Mouse (Mus musculus): ENCODE measurements at regions not wholly inside any gene's neighbourhood (a gene's known extent, or its start where the extent isn't known, plus 50 kb on each side); places are given as distances from the start of the nearest gene placed in this dataset.

GRCm38 (mm10) chr5:80484676-80485075, 535.3 kb upstream of the Adgrl3 start:
- DNase-seq (ENCODE audit: low spot score in 2 of 2) = no peak
- intact Hi-C loops (cut with DNase I) = no loop called here

GRCm38 (mm10) chr5:80488332-80488731, 531.6 kb upstream of the Adgrl3 start:
- intact Hi-C loops (cut with DNase I) = no loop called here
- DNase-seq (ENCODE audit: low spot score in 2 of 2) = no peak

GRCm38 (mm10) chr5:80508672-80509071, 511.3 kb upstream of the Adgrl3 start:
- DNase-seq (ENCODE audit: low spot score in 2 of 2) = peak; percentile 58 to 78
- intact Hi-C loops (cut with DNase I) = no loop called here

GRCm38 (mm10) chr5:80539997-80540396, 479.9 kb upstream of the Adgrl3 start:
- intact Hi-C loops (cut with DNase I) = no loop called here
- DNase-seq (ENCODE audit: low spot score in 2 of 2) = no peak

GRCm38 (mm10) chr5:80551673-80552072, 468.3 kb upstream of the Adgrl3 start:
- DNase-seq (ENCODE audit: low spot score in 2 of 2) = peak in 1 of 2 experiments; percentile 24

GRCm38 (mm10) chr5:80578741-80579140, 441.2 kb upstream of the Adgrl3 start:
- intact Hi-C loops (cut with DNase I) = no loop called here

More at GRCm38 (mm10) chr5:80551673-80552072, 468.3 kb upstream of the Adgrl3 start:
- intact Hi-C loops (cut with DNase I) = no loop called here

GRCm38 (mm10) chr5:80611571-80611970, 408.4 kb upstream of the Adgrl3 start:
- intact Hi-C loops (cut with DNase I) = no loop called here

More at GRCm38 (mm10) chr5:80578741-80579140, 441.2 kb upstream of the Adgrl3 start:
- no peak for DNase-seq (ENCODE audit: low spot score in 2 of 2)

GRCm38 (mm10) chr5:80627225-80627624, 392.7 kb upstream of the Adgrl3 start:
- intact Hi-C loops (cut with DNase I) = no loop called here
- no peak for DNase-seq (ENCODE audit: low spot score in 2 of 2)

More at GRCm38 (mm10) chr5:80611571-80611970, 408.4 kb upstream of the Adgrl3 start:
- DNase-seq (ENCODE audit: low spot score in 2 of 2) = peak in 1 of 2 experiments; percentile 8

- no peak for DNase-seq (ENCODE audit: low spot score in 2 of 2)
- intact Hi-C loops (cut with DNase I) = no loop called here
Observed at GRCm38 (mm10) chr5:80659043-80659442, 360.9 kb upstream of the Adgrl3 start.

GRCm38 (mm10) chr5:80659530-80659929, 360.4 kb upstream of the Adgrl3 start:
- DNase-seq (ENCODE audit: low spot score in 2 of 2) = no peak
- intact Hi-C loops (cut with DNase I) = no loop called here

GRCm38 (mm10) chr5:80670258-80670947, 349.5 kb upstream of the Adgrl3 start:
- intact Hi-C loops (cut with DNase I) = no loop called here
- DNase-seq (ENCODE audit: low spot score in 2 of 2) = peak in 1 of 2 experiments; percentile 4

- intact Hi-C loops (cut with DNase I) = no loop called here
- no peak for DNase-seq (ENCODE audit: low spot score in 2 of 2)
Observed at GRCm38 (mm10) chr5:80683431-80683830, 336.5 kb upstream of the Adgrl3 start.

- no peak for DNase-seq (ENCODE audit: low spot score in 2 of 2)
Observed at GRCm38 (mm10) chr5:80700848-80701247, 319.1 kb upstream of the Adgrl3 start.

GRCm38 (mm10) chr5:80704732-80705131, 315.2 kb upstream of the Adgrl3 start:
- no peak for DNase-seq (ENCODE audit: low spot score in 2 of 2)
- intact Hi-C loops (cut with DNase I) = no loop called here

More at GRCm38 (mm10) chr5:80700848-80701247, 319.1 kb upstream of the Adgrl3 start:
- intact Hi-C loops (cut with DNase I) = no loop called here

- intact Hi-C loops (cut with DNase I) = no loop called here
- no peak for DNase-seq (ENCODE audit: low spot score in 2 of 2)
Observed at GRCm38 (mm10) chr5:80706645-80707056, 313.3 kb upstream of the Adgrl3 start.
